Mouse (Mus musculus) right cerebral cortex, postnatal 25 days (tissue): ENCODE measurements at regions not wholly inside any gene's neighbourhood (a gene's known extent, or its start where the extent isn't known, plus 50 kb on each side); places are given as distances from the start of the nearest gene placed in this dataset.

Experiments used
- DNase-seq: peaks from one replicate; pipeline ENCODE4 v3.0.0; 2022

- DNase-seq: no peak
Observed at GRCm38 (mm10) chr8:103983860-103984594, 117.4 kb upstream of the Cdh5 start.

DNA sequence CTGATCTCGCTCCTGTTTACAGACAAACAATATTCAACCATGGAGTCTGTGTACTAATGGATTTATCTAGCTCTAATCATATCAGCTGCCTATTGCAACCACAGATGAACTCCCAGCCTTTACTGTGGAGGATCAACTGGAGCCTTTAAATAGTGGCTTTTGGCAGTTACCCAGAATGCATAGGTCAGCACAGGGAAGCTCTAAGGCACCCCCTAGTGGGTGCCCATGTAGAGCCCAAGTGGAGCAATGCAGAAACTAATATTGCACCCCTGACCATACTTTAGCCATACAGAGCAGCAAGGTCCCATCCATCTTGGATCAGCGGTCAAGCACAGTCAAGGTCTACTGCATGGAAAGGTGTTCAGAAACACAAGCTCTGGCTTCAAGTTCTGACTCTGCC lies 115.8 kb upstream of the Cdh5 start:
- no peak for DNase-seq

DNA sequence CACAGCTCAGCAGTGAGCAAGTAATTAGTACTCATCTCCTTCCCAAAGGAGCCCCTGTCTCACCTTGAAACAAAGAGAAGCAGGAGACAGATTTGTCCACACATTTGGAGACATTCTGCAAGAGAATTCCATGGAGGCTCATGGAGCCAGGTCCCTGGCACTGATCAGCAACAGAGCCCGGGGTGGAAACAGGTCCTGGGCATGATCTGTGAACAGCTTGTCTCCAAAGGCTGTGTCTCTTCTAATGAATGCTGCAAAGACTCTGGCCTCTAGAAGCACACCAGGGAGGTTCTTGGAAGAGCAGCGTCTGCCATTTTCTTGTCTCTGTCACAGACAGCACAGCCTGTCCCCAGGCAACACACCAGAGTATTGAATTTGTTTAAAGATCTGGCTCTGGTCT lies 107.5 kb upstream of the Cdh5 start:
- no peak for DNase-seq

DNA sequence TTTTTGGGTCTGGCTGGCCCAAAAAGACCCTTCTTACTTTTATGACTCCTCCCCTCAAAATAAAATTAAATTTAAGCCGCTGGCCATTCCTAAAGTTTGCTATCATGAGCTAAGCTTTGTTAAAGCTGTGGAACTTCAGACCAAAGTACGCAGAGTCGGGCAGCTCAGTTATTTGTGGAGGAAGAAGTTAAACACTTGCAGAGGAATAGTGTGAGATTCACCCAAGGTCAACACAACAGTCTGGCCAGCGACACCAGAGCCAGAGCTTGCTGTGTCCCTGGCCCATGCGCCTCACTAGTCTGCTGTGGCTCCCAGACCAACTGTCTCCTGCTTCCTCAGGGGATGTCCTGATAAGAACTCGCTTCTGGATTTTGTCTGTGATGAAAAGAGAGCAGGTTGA lies 103.3 kb upstream of the Cdh5 start:
- no peak for DNase-seq

DNA sequence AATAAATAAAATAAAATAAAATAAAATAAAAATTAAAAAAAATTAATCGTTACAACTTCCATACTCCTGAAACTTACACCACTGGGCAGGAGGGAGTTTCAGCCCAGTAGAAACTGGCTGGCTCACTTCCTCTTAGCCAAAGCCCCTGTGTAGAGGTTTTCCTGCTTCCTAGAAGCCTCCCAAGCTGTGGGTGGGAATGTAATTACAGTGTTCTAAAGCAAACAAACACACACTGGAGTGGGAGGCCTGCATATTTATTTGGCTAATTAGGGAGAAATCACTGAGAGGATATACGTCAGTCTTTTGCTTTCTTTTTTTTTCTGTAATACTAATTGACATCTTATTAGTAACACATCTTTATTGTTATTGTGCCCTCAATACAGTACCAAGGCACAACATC lies 94.2 kb upstream of the Cdh5 start:
- no peak for DNase-seq

- DNase-seq: no peak
Observed at GRCm38 (mm10) chr8:104008756-104009155, 92.7 kb upstream of the Cdh5 start.

- DNase-seq: no peak
Observed at GRCm38 (mm10) chr8:104009306-104009705, 92.1 kb upstream of the Cdh5 start.

DNA sequence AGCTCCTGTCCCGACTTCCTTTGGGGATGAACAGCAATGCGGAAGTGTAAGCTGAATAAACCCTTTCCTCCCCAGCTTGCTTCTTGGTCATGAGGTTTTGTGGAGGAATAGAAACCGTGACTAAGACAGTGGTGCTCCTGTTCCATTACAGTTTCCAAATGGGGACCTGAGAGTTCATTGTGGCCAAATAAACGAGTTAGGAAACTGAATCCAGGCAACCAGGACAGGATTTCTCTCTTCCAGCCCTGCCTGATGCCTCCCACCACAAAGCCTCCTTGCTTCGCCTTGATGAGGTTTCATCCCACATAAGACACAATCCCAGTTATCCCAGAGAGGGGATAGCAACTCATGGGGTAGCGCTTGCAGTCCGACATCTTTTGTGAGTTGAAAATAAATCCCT lies 79.2 kb upstream of the Cdh5 start:
- DNase-seq: no peak

DNA sequence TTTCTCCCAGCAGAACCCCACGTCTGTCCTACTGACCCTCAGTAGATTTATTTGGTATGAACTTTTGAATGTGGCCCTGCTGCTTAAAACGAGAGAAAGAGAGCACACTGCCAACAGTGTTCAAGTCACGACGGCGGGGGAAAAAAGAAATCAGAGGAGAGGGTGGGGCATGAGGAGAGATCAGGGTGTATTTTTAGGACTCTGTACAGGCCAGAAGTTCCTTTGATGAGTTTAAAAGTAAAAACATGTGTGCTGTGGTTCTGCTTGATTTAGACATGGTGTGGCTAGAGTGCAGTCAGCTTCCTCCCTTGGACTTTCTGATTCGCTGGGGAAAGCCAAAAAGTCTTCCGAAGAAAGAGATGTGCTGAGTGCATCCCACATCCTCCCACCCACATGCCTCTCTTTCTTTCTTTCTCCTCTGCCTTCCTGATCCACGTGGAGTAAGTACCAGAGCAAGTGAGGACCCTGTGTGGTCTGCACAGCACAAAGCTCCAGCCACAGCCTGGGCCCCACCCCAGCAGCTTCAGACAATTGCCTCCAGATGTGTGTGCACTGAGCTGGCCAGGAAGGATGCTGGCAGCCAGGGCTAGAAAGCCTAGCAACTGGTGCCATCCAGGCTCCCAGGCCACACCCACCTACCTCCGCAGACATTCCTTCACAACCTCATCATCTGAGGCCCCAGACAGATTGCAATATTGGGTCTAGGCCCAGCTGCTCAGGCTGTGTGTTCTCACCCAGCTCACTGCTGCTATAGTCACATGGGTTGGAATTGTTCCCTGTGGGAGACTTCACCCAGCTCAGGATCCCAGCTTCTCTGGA lies 78.5 kb upstream of the Cdh5 start:
- peak; percentile 41 for DNase-seq

DNA sequence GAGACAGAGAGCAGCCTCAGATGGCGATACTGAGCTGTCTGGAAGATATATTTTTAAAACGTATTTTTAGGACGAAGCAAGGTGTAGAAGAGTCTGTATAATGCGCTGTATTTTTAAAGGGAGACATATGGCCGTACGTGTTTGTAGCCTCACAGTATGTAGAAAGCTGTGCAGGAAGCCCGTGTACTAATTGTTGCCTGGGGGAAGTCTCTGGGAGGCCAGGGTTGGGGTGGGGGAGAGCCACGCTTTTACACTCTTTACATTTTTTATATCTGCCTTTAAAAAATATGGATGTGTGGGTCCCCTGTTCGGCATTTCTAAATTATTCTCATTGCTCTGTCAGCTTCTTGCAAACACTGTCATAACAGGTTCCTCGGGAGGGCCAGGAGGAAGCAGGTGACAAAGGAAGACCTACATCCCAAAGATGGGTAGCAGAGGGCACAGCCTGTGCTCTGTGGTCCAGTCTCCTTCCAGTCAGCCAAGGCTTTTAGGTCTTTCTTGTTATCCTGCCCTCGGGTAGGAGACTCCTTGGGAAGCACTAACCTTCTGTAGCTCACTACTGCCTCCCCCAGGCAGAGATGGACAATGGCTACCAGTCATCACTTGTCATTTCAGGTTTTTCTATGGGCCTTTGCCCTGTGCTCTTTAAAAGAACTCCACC lies 74.1 kb upstream of the Cdh5 start:
- peak; percentile 50 for DNase-seq

DNA sequence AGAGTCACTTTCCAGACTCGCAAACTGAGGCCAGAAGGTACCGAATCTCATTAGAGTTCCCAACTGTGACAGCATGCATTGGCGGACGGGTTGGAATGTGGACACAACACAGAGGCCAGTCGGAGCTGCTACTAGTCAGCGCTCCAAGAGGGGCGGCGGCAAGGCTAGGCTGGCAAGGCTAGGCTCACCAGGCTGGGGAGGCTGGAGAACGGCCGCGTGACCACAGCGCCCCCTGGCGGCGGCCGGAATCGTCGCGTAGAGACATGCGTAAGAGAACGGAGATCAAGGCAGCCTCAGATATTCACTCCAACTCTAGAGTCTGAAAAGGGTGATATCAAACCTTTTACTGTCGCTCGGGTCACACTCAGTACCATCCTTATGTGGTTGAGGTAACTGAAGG lies 72.8 kb upstream of the Cdh5 start:
- peak; percentile 84 for DNase-seq

DNA sequence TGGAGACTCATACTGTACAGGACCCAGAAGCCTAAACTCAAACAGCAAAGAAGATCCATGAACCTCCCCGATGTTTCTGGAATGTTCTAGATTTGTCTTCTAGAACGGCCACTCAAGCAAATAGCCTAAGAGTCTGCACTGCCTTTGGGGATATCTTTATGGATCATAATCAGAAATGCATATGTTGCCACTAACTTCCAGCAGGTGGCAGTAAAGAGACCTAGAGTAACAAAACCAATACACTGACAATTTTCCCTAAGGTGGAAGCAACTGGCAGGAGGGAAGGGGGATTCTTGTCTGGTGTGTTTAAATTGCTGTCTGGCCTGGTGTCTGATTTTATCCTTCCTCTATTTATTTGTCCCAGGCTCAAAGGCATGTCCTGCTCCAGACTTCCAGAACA lies 69.2 kb upstream of the Cdh5 start:
- no peak for DNase-seq

GRCm38 (mm10) chr8:104033148-104033547 lies 68.3 kb upstream of the Cdh5 start:
- DNase-seq: no peak

GRCm38 (mm10) chr8:104034286-104034685 lies 67.1 kb upstream of the Cdh5 start:
- DNase-seq: no peak

- no peak for DNase-seq
Observed at GRCm38 (mm10) chr8:104036580-104037477, 64.6 kb upstream of the Cdh5 start.

DNA sequence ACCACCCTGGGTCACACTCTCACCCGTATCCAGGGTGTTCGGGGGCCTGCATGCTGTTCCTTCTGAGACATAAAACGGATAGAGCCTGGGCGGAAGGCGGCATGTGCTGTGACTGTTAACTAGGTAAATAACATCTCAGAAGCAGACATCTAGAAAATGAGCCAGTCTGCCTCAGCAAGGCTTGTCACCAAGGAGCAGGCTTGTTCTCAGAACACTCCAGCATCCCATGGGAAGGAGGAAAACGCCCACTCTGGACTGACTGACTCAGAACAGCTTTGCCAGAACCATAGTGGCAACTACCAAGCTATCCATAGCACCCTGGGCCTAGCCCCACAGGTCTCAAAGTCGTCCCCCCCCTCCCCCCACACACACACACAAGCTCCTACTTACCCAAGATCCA lies 63.8 kb upstream of the Cdh5 start:
- DNase-seq: no peak

GRCm38 (mm10) chr8:104039526-104039925 lies 61.9 kb upstream of the Cdh5 start:
- no peak for DNase-seq

DNA sequence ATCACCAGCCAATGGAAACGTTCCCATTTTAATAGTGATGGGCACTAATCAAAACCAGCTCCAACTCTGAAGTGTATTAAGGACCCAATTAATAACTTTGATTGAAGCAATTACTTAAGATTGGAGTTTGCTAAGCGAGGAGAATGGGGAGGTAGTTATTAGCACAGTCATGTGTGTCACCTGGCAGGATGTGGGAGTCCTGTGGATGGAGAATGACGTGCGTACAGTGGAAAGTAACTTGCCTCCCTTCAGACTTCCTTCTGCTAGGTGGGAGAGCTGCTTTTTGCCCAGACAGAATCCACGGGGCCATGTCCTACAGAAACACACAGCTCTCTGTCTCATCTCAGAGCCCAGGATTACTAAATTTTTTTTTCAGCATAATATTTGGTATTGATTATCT lies 59.9 kb upstream of the Cdh5 start:
- no peak for DNase-seq

- DNase-seq: no peak
Observed at GRCm38 (mm10) chr8:104042434-104042833, 59.0 kb upstream of the Cdh5 start.

DNA sequence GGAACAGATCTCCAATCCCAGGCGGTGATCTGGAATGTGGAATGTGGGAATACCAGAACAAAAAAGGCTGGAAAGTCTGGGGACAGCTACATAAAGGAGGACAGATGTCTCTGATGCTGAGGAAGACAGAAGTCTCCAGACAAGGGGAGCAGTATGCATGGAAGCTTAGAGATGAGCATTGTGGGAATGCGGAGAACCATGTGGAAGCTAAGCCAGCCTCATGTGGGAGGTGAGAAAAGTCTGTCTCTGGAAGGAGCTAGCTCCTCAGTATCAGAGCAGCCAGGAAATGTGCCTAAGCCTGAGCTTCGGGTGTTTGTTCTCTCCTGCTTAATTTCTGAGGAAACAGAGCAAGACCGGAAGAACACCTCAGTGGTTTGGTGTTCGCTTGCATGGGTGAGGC lies 53.4 kb upstream of the Cdh5 start:
- peak; percentile 51 for DNase-seq

- DNase-seq: peak; percentile 53
Observed at GRCm38 (mm10) chr8:104049181-104049580, 52.2 kb upstream of the Cdh5 start.

DNA sequence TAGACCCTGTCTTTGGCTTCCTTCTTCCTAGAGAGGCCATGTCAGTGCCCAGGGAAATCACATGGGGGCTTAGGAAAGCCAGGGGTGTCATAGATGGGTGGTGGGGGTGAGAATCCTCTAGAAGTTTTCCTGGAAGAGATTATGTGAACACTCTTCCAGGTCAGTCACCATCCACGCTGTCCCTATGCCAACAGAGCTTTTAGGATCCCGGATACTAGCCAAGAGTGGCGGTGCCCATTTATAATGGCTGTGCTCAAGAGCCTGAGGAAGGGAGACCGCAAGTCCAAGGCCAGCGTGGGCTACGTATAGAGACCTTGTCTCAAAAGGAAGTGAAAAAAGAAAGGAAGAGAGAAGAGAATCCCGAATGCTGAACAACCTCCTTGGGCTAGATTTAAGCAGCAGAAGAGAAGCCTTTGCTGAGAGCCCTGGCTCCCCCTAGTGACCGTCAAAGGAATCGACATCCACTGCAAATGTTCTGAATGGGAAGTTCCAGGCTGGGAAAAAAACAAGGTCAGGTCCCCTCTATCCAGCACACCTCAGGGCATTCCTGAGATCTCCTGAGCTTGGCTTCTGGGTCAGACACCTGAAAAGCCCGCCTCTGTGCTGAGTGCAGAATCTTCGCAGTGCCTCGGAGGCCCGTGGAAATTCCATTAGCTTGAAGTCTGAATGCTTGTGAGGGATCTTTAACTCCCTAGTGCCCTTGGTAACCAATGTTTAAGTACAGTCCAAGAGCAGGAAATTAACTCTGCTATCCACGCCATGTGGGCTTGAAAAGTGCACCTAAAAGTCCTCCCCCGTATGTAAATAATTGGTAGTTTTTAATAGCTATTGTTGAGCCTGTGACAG lies 50.5 kb upstream of the Cdh5 start:
- DNase-seq: peak; percentile 75
